Mouse (Mus musculus) fibroblast of lung, adult 2 months (primary cell): ENCODE results near the gene Vmn2r99.

Experiments used
- DNase-seq: peaks from one replicate; pipeline ENCODE4 v3.0.0-alpha.2; 2011; ENCODE audit warnings: low read depth

Vmn2r99 gene

DNA sequence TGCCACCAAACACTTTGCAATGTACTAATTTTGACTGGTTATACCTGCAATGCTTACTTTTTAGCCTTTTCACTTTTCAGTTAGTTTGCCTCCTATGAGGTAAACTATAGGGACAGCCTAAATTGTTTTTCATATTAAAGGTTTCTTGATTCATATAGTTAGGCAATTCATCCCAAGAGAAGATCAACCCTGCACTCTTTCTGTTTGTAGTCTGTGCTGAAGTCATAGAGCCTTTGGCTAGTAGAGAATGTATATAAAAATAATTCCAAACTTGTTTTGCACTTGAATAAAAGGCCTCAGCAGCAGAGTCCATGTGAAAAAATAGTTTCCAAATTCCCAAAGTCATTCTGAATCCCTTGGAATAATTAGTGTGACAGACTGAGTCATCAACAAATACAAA is at the start of gene Vmn2r99:
Vmn2r99 (plus strand) TSS at position 301 of the 400 bp plus-strand sequence.
- DNase-seq: no peak

DNA sequence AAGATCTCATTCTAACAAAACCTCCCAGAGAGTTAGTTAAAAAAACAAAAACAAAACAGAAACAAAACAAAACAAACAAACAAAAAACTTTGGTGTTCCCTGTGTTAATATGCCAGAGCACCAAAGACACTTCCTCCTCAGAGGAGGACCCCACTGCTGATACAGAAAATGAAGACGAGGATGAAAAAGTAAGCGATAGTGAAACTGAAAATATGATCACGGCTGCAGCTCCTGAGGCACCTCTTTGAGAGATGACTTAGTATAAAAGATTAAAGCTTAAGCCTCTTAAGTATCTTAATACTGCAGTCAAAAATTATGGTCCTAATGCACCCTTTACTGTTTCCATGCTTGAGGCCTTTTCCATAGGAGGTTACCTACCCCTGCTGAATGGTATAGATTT is 75.9 kb downstream of the Vmn2r99 start:
- DNase-seq: no peak

DNA sequence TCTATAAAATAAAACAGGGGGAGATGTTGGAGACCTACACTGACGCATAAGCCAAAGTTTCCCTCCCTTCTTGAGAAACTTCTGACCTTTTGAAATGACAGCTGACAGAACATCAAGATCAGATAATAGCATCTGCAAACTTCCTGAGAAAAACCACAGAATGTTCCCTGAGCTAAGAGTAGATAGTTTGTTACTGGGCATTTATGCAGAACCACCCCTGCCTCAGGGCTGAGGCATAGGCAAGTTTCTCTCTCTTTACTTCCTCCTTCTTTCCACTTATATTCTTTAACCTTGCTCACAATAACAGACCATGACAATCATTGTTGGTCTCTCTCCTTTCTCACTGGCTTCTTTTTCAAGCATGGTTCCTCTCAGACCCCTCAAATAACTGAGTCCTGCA is 83.2 kb downstream of the Vmn2r99 start:
- no peak for DNase-seq
